Mouse (Mus musculus) E14TG2a.4 (cell line): Measurements from ENCODE around the gene Tlk2.

Experiments
- CTCF ChIP-seq: conservative IDR thresholded peaks from 2 replicates; pipeline ENCODE4 v1.5.1; 2014; ENCODE audit warnings: low read length
- POU5F1 ChIP-seq: IDR thresholded peaks from 2 replicates; pipeline ENCODE4 v1.6.1; 2014; ENCODE audit warnings: low read length, borderline replicate concordance

DNA sequence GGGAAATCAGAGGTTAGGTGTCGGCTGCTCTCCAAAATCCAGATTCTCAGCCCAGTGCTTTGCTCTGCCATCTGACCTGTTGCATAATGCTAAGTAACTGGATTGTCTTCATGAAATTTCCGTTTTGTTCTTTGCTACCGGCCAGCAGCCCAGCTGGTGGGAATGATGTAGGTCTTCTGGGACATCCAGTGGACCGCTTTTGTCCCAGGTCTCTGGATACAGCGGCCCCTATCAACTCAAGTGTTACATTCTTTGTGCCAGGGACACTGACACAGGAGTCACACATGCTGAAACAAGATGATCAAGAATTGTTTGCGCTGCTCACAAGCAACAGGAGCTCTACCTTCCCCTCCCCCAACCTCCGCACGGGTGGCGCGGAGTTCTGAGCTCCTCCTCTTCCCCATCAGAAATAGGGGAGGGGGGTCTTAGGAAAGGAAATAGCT lies 113.1 kb downstream of the Tlk2 start:
- no peak for TF ChIP-seq CTCF
- TF ChIP-seq POU5F1: no peak
